7 mouse cellular contexts compared by ENCODE assay signal in genomic region chr15:101053832-101054459, GRCm38 (mm10). TPM values are rescaled to one million over a fixed set of nuclear protein-coding genes. Genes with fewer than 3 reads are reported as not detected.
DNase-seq lines count a peak whose midpoint lies in the region; ATAC-seq and TF ChIP-seq lines count a peak whose summit lies in the region.

No protein-coding gene starts in this region.

- H3K27ac ChIP-seq in lung, postnatal 0 days (ENCODE audit: low read length), result no peak overlapping the region
- H3K27ac ChIP-seq in forebrain, embryonic 16.5 days (ENCODE audit: low read length), result no peak overlapping the region
- no peak overlapping the region for H3K27ac ChIP-seq in liver, embryonic 12.5 days
- H3K27ac ChIP-seq in stomach, embryonic 16.5 days (ENCODE audit: low read length), result no peak overlapping the region

- peak overlapping the region; percentile 63 for H3K4me2 ChIP-seq in lung, postnatal 0 days (replicated peaks; ENCODE audit: low read depth, low read length)
- peak overlapping the region; percentile 48 for H3K4me2 ChIP-seq in forebrain, embryonic 16.5 days (ENCODE audit: low read length)
- H3K4me2 ChIP-seq in liver, embryonic 12.5 days, result peak overlapping the region; percentile 56
- peak overlapping the region; percentile 67 for H3K4me2 ChIP-seq in stomach, embryonic 16.5 days (ENCODE audit: low read depth, low read length)

- no peak for TF ChIP-seq EP300 in lung, postnatal 0 days (IDR thresholded peaks at IDR 0.05)

- ATAC-seq in lung, postnatal 0 days, result no peak
- ATAC-seq in forebrain, embryonic 16.5 days, result no peak
- no peak for ATAC-seq in liver, embryonic 12.5 days
- ATAC-seq in stomach, embryonic 16.5 days (ENCODE audit: insufficient read depth, low FRiP score), result no peak

- H3K4me3 ChIP-seq in lung, postnatal 0 days (ENCODE audit: low read depth, low read length), result peak overlapping the region; percentile 31
- peak overlapping the region; percentile 39 for H3K4me3 ChIP-seq in forebrain, embryonic 16.5 days (replicated peaks; ENCODE audit: low read length)
- peak overlapping the region; percentile 36 for H3K4me3 ChIP-seq in liver, embryonic 12.5 days
- peak overlapping the region; percentile 45 for H3K4me3 ChIP-seq in stomach, embryonic 16.5 days (replicated peaks; ENCODE audit: low read length)

- TF ChIP-seq CTCF in lung, postnatal 0 days (IDR thresholded peaks at IDR 0.05), result no peak

- no peaks in the 10 kb centered on the region for H3K9me3 ChIP-seq in lung, postnatal 0 days (ENCODE audit: low read length)
- no peaks in the 10 kb centered on the region for H3K9me3 ChIP-seq in forebrain, embryonic 16.5 days (ENCODE audit: control insufficient read depth, low read length)
- no peaks in the 10 kb centered on the region for H3K9me3 ChIP-seq in liver, embryonic 12.5 days (replicated peaks)
- no peaks in the 10 kb centered on the region for H3K9me3 ChIP-seq in stomach, embryonic 16.5 days (replicated peaks; ENCODE audit: control insufficient read depth, low read length)

- no peak for DNase-seq in lung, postnatal 0 days (ENCODE audit: low spot score)
- no peak for DNase-seq in lung, postnatal 14 days
- DNase-seq in cerebellum, adult 9-10 months, result no peak
- DNase-seq in thymus, postnatal 36 days, result no peak

- 37% methylated on average over 60 of the region's 65 CpGs for WGBS in lung, postnatal 0 days
- WGBS in forebrain, embryonic 16.5 days, result 8% methylated on average over 54 of the region's 65 CpGs
- 11% methylated on average over 56 of the region's 65 CpGs for WGBS in liver, embryonic 12.5 days (ENCODE audit: insufficient replicate concordance)
- WGBS in stomach, embryonic 16.5 days, result 23% methylated on average over 65 of the region's 65 CpGs

- no peak overlapping the region for H3K9ac ChIP-seq in lung, postnatal 0 days (replicated peaks; ENCODE audit: low read depth)
- H3K9ac ChIP-seq in forebrain, embryonic 16.5 days (replicated peaks; ENCODE audit: low read depth, low read length), result no peak overlapping the region
- no peak overlapping the region for H3K9ac ChIP-seq in liver, embryonic 12.5 days
- peak overlapping the region; percentile 63 for H3K9ac ChIP-seq in stomach, embryonic 16.5 days (ENCODE audit: low read length)

- no peaks in the 10 kb centered on the region; the same call in 1 of the 2 replicates for H3K36me3 ChIP-seq in lung, postnatal 0 days (ENCODE audit: insufficient read depth, low read length)
- H3K36me3 ChIP-seq in forebrain, embryonic 16.5 days (ENCODE audit: control insufficient read depth, insufficient read depth), result no peaks in the 10 kb centered on the region
- peaks cover 5% of the 10 kb centered on the region; the same call in 1 of the 2 replicates for H3K36me3 ChIP-seq in liver, embryonic 12.5 days
- no peaks in the 10 kb centered on the region for H3K36me3 ChIP-seq in stomach, embryonic 16.5 days (ENCODE audit: control insufficient read depth, insufficient read depth, low read length)

- peaks cover 27% of the 10 kb centered on the region; the same call in 1 of the 2 replicates for H3K27me3 ChIP-seq in lung, postnatal 0 days (replicated peaks; ENCODE audit: insufficient read depth, low read length)
- peaks cover 46% of the 10 kb centered on the region for H3K27me3 ChIP-seq in forebrain, embryonic 16.5 days (replicated peaks; ENCODE audit: control insufficient read depth, insufficient read depth, low read length)
- peaks cover 84% of the 10 kb centered on the region for H3K27me3 ChIP-seq in liver, embryonic 12.5 days (replicated peaks)
- H3K27me3 ChIP-seq in stomach, embryonic 16.5 days (ENCODE audit: control insufficient read depth, insufficient read depth, low read length), result peaks cover 30% of the 10 kb centered on the region

- no peaks in the 10 kb centered on the region for H3K4me1 ChIP-seq in lung, postnatal 0 days (ENCODE audit: insufficient read depth, low read depth, low read length)
- H3K4me1 ChIP-seq in forebrain, embryonic 16.5 days (replicated peaks; ENCODE audit: control insufficient read depth, insufficient read depth, low read length), result peaks cover 6% of the 10 kb centered on the region; the same call in 1 of the 2 replicates
- peaks cover 12% of the 10 kb centered on the region for H3K4me1 ChIP-seq in liver, embryonic 12.5 days
- 0 out of 2 replicates have a peak, but pooled peaks cover 3% of the 10 kb centered on the region for H3K4me1 ChIP-seq in stomach, embryonic 16.5 days (ENCODE audit: control insufficient read depth, insufficient read depth, low read length)

RNA-seq across cellular contexts. Expression of gene Gm47841, which starts 6.7 kb away (rescaled TPM):
- not detected in 2 replicates for polyA plus RNA-seq in lung, postnatal 0 days (2015; fragmentation: Nextera tagmentation; extraction: Ambion mirVana)
- not detected in 2 replicates for polyA plus RNA-seq in forebrain, embryonic 16.5 days (2015; fragmentation: Nextera tagmentation; extraction: Ambion mirVana)
- polyA plus RNA-seq in liver, embryonic 12.5 days (2016; fragmentation: Nextera tagmentation; extraction: Ambion mirVana), result not detected in 2 replicates
- not detected in 2 replicates for polyA plus RNA-seq in stomach, embryonic 16.5 days (2015; fragmentation: Nextera tagmentation; extraction: Ambion mirVana)

RNA-seq across cellular contexts. Expression of gene Fignl2, which starts 24.4 kb away (rescaled TPM):
- polyA plus RNA-seq in lung, postnatal 0 days (2015; fragmentation: Nextera tagmentation; extraction: Ambion mirVana), result 0.48 and 0.60 TPM in 2 replicates
- 0.05 TPM in 1 of 2 replicates, not detected in the other for polyA plus RNA-seq in forebrain, embryonic 16.5 days (2015; fragmentation: Nextera tagmentation; extraction: Ambion mirVana)
- polyA plus RNA-seq in liver, embryonic 12.5 days (2016; fragmentation: Nextera tagmentation; extraction: Ambion mirVana), result 0.17 and 0.25 TPM in 2 replicates
- 0.05 and 0.10 TPM in 2 replicates for polyA plus RNA-seq in stomach, embryonic 16.5 days (2015; fragmentation: Nextera tagmentation; extraction: Ambion mirVana)
